Mouse (Mus musculus) C2C12 (cell line): ENCODE measurements around the gene Helb.

Experiments used
- CTCF ChIP-seq: IDR thresholded peaks from one replicate; pipeline ENCODE4 v1.5.1; 2011; ENCODE audit not compliant: control insufficient read depth, insufficient read depth, insufficient read length
- MAX ChIP-seq: IDR thresholded peaks from one replicate; pipeline ENCODE4 v1.6.1; 2011; ENCODE audit warnings: mild to moderate bottlenecking, control low read depth
- USF1 ChIP-seq: IDR thresholded peaks from one replicate; pipeline ENCODE4 v1.6.1; 2011; ENCODE audit warnings: low read depth, mild to moderate bottlenecking, control low read depth, moderate library complexity

DNA sequence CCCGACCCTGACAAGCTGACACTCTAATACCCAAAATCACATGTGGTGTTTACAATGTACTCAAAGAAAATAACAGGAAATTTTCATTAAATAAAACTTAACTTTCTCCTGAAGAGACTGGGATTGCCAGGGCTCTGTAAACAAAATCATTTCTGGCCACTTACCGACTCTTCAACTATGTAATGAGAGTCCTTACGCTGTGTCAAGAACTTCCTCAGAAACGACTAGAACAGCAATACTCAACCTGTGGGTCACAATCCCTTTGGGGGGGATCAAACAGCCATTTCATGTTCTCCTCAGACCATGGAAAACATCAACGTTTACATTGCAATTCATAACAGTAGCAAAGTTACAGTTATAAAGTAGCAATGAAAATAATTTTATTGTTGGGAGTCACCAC lies 15.2 kb downstream of the Helb start:
- TF ChIP-seq CTCF (no peak), USF1 (no peak), MAX (no peak)
